Mouse (Mus musculus) embryonic stem cell, embryonic (primary cell): ENCODE results near the gene Olah.

Source experiments
- CTCF ChIA-PET, 4 experiments: fragments of 300-600 bp in 2 of 4; fragments of 350-600 bp in 2 of 4; sonication (Branson Sonifier 250); formaldehyde crosslinking; loops; one replicate each; lab custom pipeline; 2022; ENCODE audit warnings: inconsistent platforms in 2 of 4; lab: Charles Lee
- POLR2A ChIA-PET, 4 experiments: fragments of 300-600 bp in 2 of 4; fragments of 350-600 bp in 2 of 4; sonication (Branson Sonifier 250); formaldehyde crosslinking; loops; one replicate each; lab custom pipeline; 2022; ENCODE audit warnings: antibody characterized with exemption in 4 of 4, inconsistent platforms in 1 of 4; lab: Charles Lee

Olah gene

GRCm38 (mm10) chr2:3324381-3325130, 72.5 kb downstream of the Olah start:
- ChIA-PET CTCF (no interaction called here), POLR2A (interaction anchor here in 2 of 4 experiments (0.5 to 1.7 kb wide), 6 partner anchors 8 to 94 kb away, joined by 3 to 4 read pairs (median 3); partner anchors contain the start of genes Acbd7 (in 1 of the 2) and Rpp38 (in 1 of the 2))

DNA sequence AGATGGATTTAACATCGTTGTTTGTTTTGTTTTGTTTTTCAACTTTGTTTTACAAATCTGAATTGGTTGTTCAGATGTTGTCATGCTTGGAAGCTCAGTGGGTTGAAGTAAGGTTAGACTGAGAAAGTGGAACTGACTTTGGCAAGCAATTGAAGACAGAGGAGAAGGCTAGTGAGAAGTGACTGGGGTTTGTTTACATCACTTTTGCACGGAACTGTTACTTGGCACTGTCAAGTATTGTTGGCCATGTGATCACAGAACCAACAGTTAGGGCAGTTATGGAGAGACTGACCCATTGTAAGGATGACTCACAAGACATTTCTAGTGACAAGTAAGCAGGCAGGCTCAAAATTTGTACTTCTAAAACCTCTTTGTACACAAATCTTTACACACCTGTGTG, 73.9 kb downstream of the Olah start:
- ChIA-PET CTCF (no interaction called here), POLR2A (interaction anchor here in 3 of 4 experiments (0.9 to 1.7 kb wide), 6 partner anchors 9 to 39 kb away, joined by 3 to 8 read pairs (median 4); partner anchors contain the start of genes Rpp38 (in 3 of the 3), Acbd7 (in 1 of the 3) and Nmt2 (in 1 of the 3))

DNA sequence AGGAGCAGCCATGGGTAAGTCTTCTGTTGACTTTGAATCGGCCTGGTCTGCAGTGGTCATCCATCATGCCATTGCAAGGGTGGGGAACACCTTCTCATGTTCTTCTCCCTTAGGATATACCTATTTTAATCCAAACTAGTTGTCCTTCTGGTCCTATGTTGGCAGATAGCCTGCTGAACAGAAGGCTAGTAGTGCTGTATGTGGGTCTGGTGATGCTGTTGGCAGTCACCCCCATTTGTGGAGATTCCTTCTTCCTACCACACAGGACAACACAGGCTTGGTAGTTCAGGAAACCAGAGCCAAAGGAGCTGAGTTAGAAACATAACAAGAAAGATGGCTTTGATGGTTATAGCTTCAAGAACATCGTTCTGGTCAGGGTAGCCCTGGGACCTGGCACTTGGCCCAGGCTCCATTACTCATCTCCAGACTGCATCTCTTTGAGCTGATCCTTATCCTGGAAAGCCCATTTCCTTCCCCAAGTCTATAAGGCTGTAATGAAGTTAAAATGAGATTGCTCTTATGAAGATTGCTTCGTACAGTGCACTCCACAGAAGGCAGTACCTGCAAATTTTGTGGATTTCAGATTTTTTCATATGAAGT, 91.5 kb downstream of the Olah start:
- CTCF ChIA-PET, result no interaction called here
- POLR2A ChIA-PET, result no interaction called here

DNA sequence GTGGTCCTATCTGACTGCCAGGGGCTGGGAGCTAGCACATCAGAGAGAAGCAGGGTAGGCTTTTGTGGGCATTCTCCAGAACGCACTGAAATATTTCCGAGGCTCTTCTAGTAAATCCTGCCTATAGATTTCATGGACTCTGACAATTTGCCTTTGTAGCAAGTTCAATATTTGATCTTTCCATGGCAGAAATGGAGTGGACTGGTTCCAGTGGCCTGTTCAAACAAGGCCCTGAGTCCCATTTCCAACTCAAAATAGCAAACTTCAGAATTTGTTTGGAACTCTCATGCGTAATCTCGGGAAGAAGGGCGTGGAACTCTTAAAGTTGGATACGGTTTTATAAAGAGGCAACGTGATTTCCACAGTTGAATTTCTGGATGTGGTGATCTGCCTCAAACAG, 101.2 kb downstream of the Olah start:
- ChIA-PET POLR2A (interaction anchor here in 2 of 4 experiments (0.7 to 3.3 kb wide), 5 partner anchors 10 to 40 kb away, joined by 3 to 14 read pairs (median 5); partner anchors contain the start of genes Nmt2 (in 2 of the 2) and Acbd7 (in 1 of the 2)), CTCF (interaction anchor here in 1 of 4 experiments (0.5 kb wide), 1 partner anchor 1484 kb away, joined by 5 read pairs; no protein-coding TSS in a partner anchor)

- ChIA-PET CTCF (no interaction called here), POLR2A (no interaction called here)
These were observed 104.8 kb downstream of the Olah start for GRCm38 (mm10) chr2:3292170-3292569.
